Mouse (Mus musculus) limb, embryonic 15.5 days (tissue): Measurements from ENCODE around the gene Gm44503. TPM values are rescaled to one million over a fixed set of nuclear protein-coding genes. Genes with fewer than 3 reads are reported as not detected.

Source experiments
- ATAC-seq: fragments of 200-750 bp; cut with Nextera tagmentation; 2 replicates; pipeline ENCODE4 v1.8.0; 2017; ENCODE audit warnings: low read depth, moderate TSS enrichment; ENCODE audit not compliant: insufficient number of reproducible peaks, low FRiP score, low TSS enrichment
- H3K27ac ChIP-seq: fragments of 300-500 bp; sonication (generic); 2 replicates; pipeline ENCODE4 v1.5.1; 2015; ENCODE audit warnings: moderate library complexity, mild to moderate bottlenecking, inconsistent platforms
- H3K27me3 ChIP-seq: fragments of 300-500 bp; sonication (generic); 2 replicates; pipeline ENCODE4 v1.6.1; 2015; ENCODE audit warnings: inconsistent platforms
- H3K36me3 ChIP-seq: fragments of 300-500 bp; sonication (generic); 2 replicates; pipeline ENCODE4 v1.6.1; 2015; ENCODE audit warnings: inconsistent platforms
- H3K4me1 ChIP-seq: fragments of 300-500 bp; sonication (generic); 2 replicates; pipeline ENCODE4 v1.6.1; 2015; ENCODE audit warnings: inconsistent platforms
- H3K4me2 ChIP-seq: fragments of 300-500 bp; sonication (generic); 2 replicates; pipeline ENCODE4 v1.6.1; 2015; ENCODE audit warnings: mild to moderate bottlenecking, inconsistent platforms
- H3K4me3 ChIP-seq: fragments of 300-500 bp; sonication (generic); 2 replicates; pipeline ENCODE4 v1.5.1; 2015; ENCODE audit warnings: mild to moderate bottlenecking, inconsistent platforms
- H3K9ac ChIP-seq: fragments of 300-500 bp; sonication (generic); 2 replicates; pipeline ENCODE4 v1.6.1; 2015; ENCODE audit warnings: inconsistent platforms
- H3K9me3 ChIP-seq: fragments of 300-500 bp; sonication (generic); 2 replicates; pipeline ENCODE4 v1.6.1; 2016; ENCODE audit warnings: inconsistent platforms
- WGBS: fragments of 180-500 bp; shearing (Covaris S2); methylation state at CpG from one replicate; pipeline ENCODE4 v1.1.7; 2015; 5-methylcytosine and 5-hydroxymethylcytosine counted together
- polyA plus RNA-seq: library from polyadenylated mRNA; unstranded; fragments of >200 nt; fragmentation: Nextera tagmentation; extraction: Ambion mirVana; gene quantifications from 2 replicates; pipeline ENCODE4 v1.2.1, GENCODE M21; 2015

Gm44503 gene
- polyA plus RNA-seq, 1 experiment from 2014 or later: not detected

- 0 out of 2 replicates have a peak, but pooled peaks cover 3% of the 10 kb centered on the region for H3K27me3 ChIP-seq
- H3K4me2 ChIP-seq: no peak overlapping the region
- H3K4me1 ChIP-seq: peaks cover 10% of the 10 kb centered on the region
- ATAC-seq: no peak
- H3K9ac ChIP-seq: no peak overlapping the region
- no peak overlapping the region for H3K4me3 ChIP-seq
- H3K36me3 ChIP-seq: no peaks in the 10 kb centered on the region
- H3K27ac ChIP-seq: no peak overlapping the region
- no peaks in the 10 kb centered on the region for H3K9me3 ChIP-seq
- 63% methylated on average over 2 of the region's 2 CpGs for WGBS
Observed at GRCm38 (mm10) chr9:72983066-72983465, 24.4 kb downstream of the Gm44503 start.

GRCm38 (mm10) chr9:72985250-72986220 is 26.9 kb downstream of the Gm44503 start, which contains the start of the genes Ccpg1os and Ccpg1:
Gene Ccpg1os, minus strand, starts transcription at chr9:72985382.
Gene Ccpg1, plus strand, starts transcription at chr9:72985429.
- WGBS: under 1% methylated on average over 88 of the region's 88 CpGs
- H3K27me3 ChIP-seq: 0 out of 2 replicates have a peak, but pooled peaks cover 3% of the 10 kb centered on the region

GRCm38 (mm10) chr9:72987703-72988102 is 29.1 kb downstream of the Gm44503 start:
- Histone ChIP-seq H3K27me3 (0 out of 2 replicates have a peak, but pooled peaks cover 3% of the 10 kb centered on the region), H3K4me3 (no peak overlapping the region), H3K27ac (no peak overlapping the region), H3K36me3 (no peaks in the 10 kb centered on the region), H3K4me2 (no peak overlapping the region), H3K9me3 (no peaks in the 10 kb centered on the region), H3K4me1 (peaks cover 10% of the 10 kb centered on the region), H3K9ac (no peak overlapping the region)
- 61% methylated on average over 3 of the region's 3 CpGs for WGBS
- no peak for ATAC-seq

More at GRCm38 (mm10) chr9:72985250-72986220, 26.9 kb downstream of the Gm44503 start, which contains the start of the genes Ccpg1os and Ccpg1:
- no peaks in the 10 kb centered on the region for H3K9me3 ChIP-seq
- H3K27ac ChIP-seq: peak within 1 kb of the TSS; percentile 60; the same call in 1 of the 2 replicates
- peak; percentile 98 for ATAC-seq
- peak within 1 kb of the TSS; percentile 79 for H3K4me2 ChIP-seq
- no peaks in the 10 kb centered on the region for H3K36me3 ChIP-seq
- H3K4me3 ChIP-seq: peak within 1 kb of the TSS; percentile 92
- H3K4me1 ChIP-seq: peaks cover 10% of the 10 kb centered on the region
- H3K9ac ChIP-seq: peak within 1 kb of the TSS; percentile 63

GRCm38 (mm10) chr9:72988706-72989105 is 30.1 kb downstream of the Gm44503 start:
- Histone ChIP-seq H3K36me3 (no peaks in the 10 kb centered on the region), H3K9me3 (no peaks in the 10 kb centered on the region), H3K27ac (no peak overlapping the region), H3K4me3 (no peak overlapping the region), H3K4me2 (no peak overlapping the region), H3K9ac (no peak overlapping the region), H3K4me1 (peaks cover 10% of the 10 kb centered on the region), H3K27me3 (0 out of 2 replicates have a peak, but pooled peaks cover 3% of the 10 kb centered on the region)
- WGBS: 85% methylated on average over 5 of the region's 5 CpGs
- ATAC-seq: no peak

GRCm38 (mm10) chr9:72991420-72991819 is 32.8 kb downstream of the Gm44503 start:
- Histone ChIP-seq H3K27me3 (0 out of 2 replicates have a peak, but pooled peaks cover 3% of the 10 kb centered on the region), H3K27ac (no peak overlapping the region), H3K36me3 (no peaks in the 10 kb centered on the region), H3K9ac (no peak overlapping the region), H3K4me2 (no peak overlapping the region), H3K9me3 (no peaks in the 10 kb centered on the region), H3K4me1 (no peaks in the 10 kb centered on the region), H3K4me3 (no peak overlapping the region)
- ATAC-seq: no peak
- 92% methylated on average over 2 of the region's 2 CpGs for WGBS

- WGBS: 81% methylated on average over 5 of the region's 5 CpGs
- no peaks in the 10 kb centered on the region for H3K27me3 ChIP-seq
- no peak overlapping the region for H3K27ac ChIP-seq
- H3K36me3 ChIP-seq: no peaks in the 10 kb centered on the region
- no peak overlapping the region for H3K9ac ChIP-seq
- no peak overlapping the region for H3K4me2 ChIP-seq
- no peak for ATAC-seq
- H3K4me3 ChIP-seq: no peak overlapping the region
- H3K4me1 ChIP-seq: no peaks in the 10 kb centered on the region
- no peaks in the 10 kb centered on the region for H3K9me3 ChIP-seq
Observed at GRCm38 (mm10) chr9:72992576-72992975, 33.9 kb downstream of the Gm44503 start.

GRCm38 (mm10) chr9:72996167-72996566 is 37.5 kb downstream of the Gm44503 start:
- no peaks in the 10 kb centered on the region for H3K27me3 ChIP-seq
- H3K4me2 ChIP-seq: no peak overlapping the region
- no peak for ATAC-seq
- no peaks in the 10 kb centered on the region for H3K36me3 ChIP-seq
- no peak overlapping the region for H3K27ac ChIP-seq
- H3K4me3 ChIP-seq: no peak overlapping the region
- H3K4me1 ChIP-seq: no peaks in the 10 kb centered on the region
- no peak overlapping the region for H3K9ac ChIP-seq
- no peaks in the 10 kb centered on the region for H3K9me3 ChIP-seq

GRCm38 (mm10) chr9:72996806-72997205 is 38.2 kb downstream of the Gm44503 start:
- no peak overlapping the region for H3K27ac ChIP-seq
- no peak overlapping the region for H3K4me2 ChIP-seq
- H3K9ac ChIP-seq: no peak overlapping the region
- no peak for ATAC-seq
- no peak overlapping the region for H3K4me3 ChIP-seq
- no peaks in the 10 kb centered on the region for H3K36me3 ChIP-seq
- WGBS: 44% methylated on average over 7 of the region's 7 CpGs
- no peaks in the 10 kb centered on the region for H3K4me1 ChIP-seq
- no peaks in the 10 kb centered on the region for H3K9me3 ChIP-seq
- H3K27me3 ChIP-seq: no peaks in the 10 kb centered on the region

GRCm38 (mm10) chr9:73000487-73000886 is 41.8 kb downstream of the Gm44503 start:
- Histone ChIP-seq H3K27me3 (no peaks in the 10 kb centered on the region), H3K9ac (no peak overlapping the region), H3K36me3 (peaks cover 15% of the 10 kb centered on the region), H3K27ac (no peak overlapping the region), H3K4me1 (no peaks in the 10 kb centered on the region), H3K4me3 (no peak overlapping the region), H3K4me2 (no peak overlapping the region), H3K9me3 (no peaks in the 10 kb centered on the region)
- WGBS: 75% methylated on average over 2 of the region's 2 CpGs
- ATAC-seq: no peak

- H3K9me3 ChIP-seq: no peaks in the 10 kb centered on the region
- no peak overlapping the region for H3K4me3 ChIP-seq
- H3K27ac ChIP-seq: no peak overlapping the region
- no peaks in the 10 kb centered on the region for H3K27me3 ChIP-seq
- 87% methylated on average over 13 of the region's 13 CpGs for WGBS
- no peak overlapping the region for H3K9ac ChIP-seq
- H3K36me3 ChIP-seq: peaks cover 23% of the 10 kb centered on the region
- no peak for ATAC-seq
- no peaks in the 10 kb centered on the region for H3K4me1 ChIP-seq
- no peak overlapping the region for H3K4me2 ChIP-seq
Observed at GRCm38 (mm10) chr9:73001314-73002011, 42.8 kb downstream of the Gm44503 start.

- Histone ChIP-seq H3K4me3 (no peak overlapping the region), H3K27me3 (no peaks in the 10 kb centered on the region), H3K4me2 (no peak overlapping the region), H3K9me3 (no peaks in the 10 kb centered on the region), H3K27ac (no peak overlapping the region), H3K36me3 (peaks cover 23% of the 10 kb centered on the region), H3K4me1 (no peaks in the 10 kb centered on the region), H3K9ac (no peak overlapping the region)
- WGBS: 63% methylated on average over 3 of the region's 3 CpGs
- no peak for ATAC-seq
Observed at GRCm38 (mm10) chr9:73002177-73002576, 43.5 kb downstream of the Gm44503 start.

GRCm38 (mm10) chr9:73004076-73004475 is 45.4 kb downstream of the Gm44503 start:
- WGBS: 73% methylated on average over 8 of the region's 8 CpGs
- H3K27me3 ChIP-seq: no peaks in the 10 kb centered on the region

More at GRCm38 (mm10) chr9:73004076-73004475, 45.4 kb downstream of the Gm44503 start:
- Histone ChIP-seq H3K9ac (no peak overlapping the region), H3K4me3 (no peak overlapping the region), H3K27ac (no peak overlapping the region), H3K9me3 (no peaks in the 10 kb centered on the region), H3K36me3 (peaks cover 26% of the 10 kb centered on the region), H3K4me2 (no peak overlapping the region), H3K4me1 (no peaks in the 10 kb centered on the region)
- no peak for ATAC-seq
